Mouse (Mus musculus): ENCODE results near the gene Zfp534.
"Not testable (repeated sequence)": the region's sequence is repeated elsewhere in the genome, so short reads cannot be mapped to it uniquely, and the experiment has no call there.

Gene Zfp534

GRCm38 (mm10) chr4:147702453-147702852 is at the start of gene Zfp534:
Zfp534 (minus strand) TSS chr4:147702553.
- peak; percentile 83 for DNase-seq

- peak; percentile 86 for DNase-seq
Observed at GRCm38 (mm10) chr4:147746255-147746654, 43.9 kb upstream of the Zfp534 start.

GRCm38 (mm10) chr4:147738636-147739369 is 36.5 kb upstream of the Zfp534 start:
- DNase-seq: peak; percentile 91

- DNase-seq: peak; percentile 87
Observed at GRCm38 (mm10) chr4:147655245-147655644, 47.1 kb downstream of the Zfp534 start.

GRCm38 (mm10) chr4:147647407-147647806 is 54.9 kb downstream of the Zfp534 start:
- DNase-seq: not testable (repeated sequence)

- not testable (repeated sequence) for DNase-seq
Observed at GRCm38 (mm10) chr4:147642413-147642812, 59.9 kb downstream of the Zfp534 start, which contains the start of gene Zfp979. Zfp979 (minus strand) TSS chr4:147642513.

GRCm38 (mm10) chr4:147641932-147642331 is 60.4 kb downstream of the Zfp534 start:
- DNase-seq: peak; percentile 67

GRCm38 (mm10) chr4:147633818-147634262 is 68.5 kb downstream of the Zfp534 start:
- not testable (repeated sequence) for DNase-seq
